Mouse (Mus musculus) ovary, adult 10 weeks (tissue): ENCODE results near the gene Dnmt3c. TPM values are rescaled to one million over a fixed set of nuclear protein-coding genes. Genes with fewer than 3 reads are reported as not detected.

Experiments
- polyA plus RNA-seq: library from polyadenylated mRNA; stranded (reverse); fragments of 350-450 nt; fragmentation: Illumina TruSeq; extraction: RNeasy Lipid Tissue Mini Kit (QIAGEN cat#74804); gene quantifications from one replicate; pipeline ENCODE4 v1.2.3, GENCODE M21; 2014

Gene Dnmt3c
- not detected for polyA plus RNA-seq

DNA sequence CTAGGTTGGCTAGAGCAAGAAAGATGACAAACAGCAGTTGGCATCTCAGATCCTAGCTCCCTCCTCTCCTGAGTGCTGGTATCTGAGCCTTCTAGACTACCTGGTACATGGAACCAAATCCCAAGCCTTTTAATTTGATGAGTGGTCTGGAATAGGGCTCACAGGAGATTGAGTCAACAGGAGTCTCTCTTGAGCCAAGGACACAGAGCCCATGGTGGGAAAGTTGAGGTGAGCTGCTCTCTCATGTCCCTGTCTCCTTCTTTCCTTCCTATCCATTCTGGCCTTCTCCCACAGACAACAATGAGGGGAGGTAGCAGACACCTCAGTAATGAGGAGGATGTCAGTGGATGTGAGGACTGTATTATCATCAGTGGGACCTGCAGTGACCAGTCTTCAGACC lies at the start of gene Dnmt3c:
Gene Dnmt3c, plus strand, starts transcription at position 301 of the 400 bp plus-strand sequence.

DNA sequence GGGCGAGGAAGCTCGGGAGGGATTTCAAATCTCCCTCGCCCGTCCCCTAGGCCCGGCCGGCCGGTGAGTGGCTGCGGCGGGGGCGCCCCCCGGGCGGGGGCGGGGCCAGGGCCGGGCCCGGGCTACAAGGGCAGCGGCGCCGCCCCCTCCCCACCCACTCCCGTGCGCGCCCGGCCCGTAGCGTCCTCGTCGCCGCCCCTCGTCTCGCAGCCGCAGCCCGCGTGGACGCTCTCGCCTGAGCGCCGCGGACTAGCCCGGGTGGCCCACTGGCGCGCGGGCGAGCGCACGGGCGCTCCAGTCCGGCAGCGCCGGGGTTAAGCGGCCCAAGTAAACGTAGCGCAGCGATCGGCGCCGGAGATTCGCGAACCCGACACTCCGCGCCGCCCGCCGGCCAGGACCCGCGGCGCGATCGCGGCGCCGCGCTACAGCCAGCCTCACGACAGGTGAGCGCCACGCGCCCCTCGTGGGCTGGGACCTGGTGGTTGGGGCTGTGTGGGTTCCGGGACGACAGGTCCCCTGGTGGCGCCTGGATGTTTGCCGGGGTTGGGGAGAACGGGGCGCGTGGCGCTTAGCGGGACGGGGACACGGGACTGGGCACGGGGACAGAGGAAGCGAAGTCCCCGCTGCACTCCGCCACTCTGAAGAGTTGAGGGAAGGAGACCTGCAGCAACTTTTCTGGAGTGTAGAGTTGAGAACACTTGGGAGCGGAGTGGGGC lies 47.0 kb upstream of the Dnmt3c start, which contains the start of gene Dnmt3b:
Gene Dnmt3b, plus strand, starts transcription at position 153 of the 716 bp plus-strand sequence.

DNA sequence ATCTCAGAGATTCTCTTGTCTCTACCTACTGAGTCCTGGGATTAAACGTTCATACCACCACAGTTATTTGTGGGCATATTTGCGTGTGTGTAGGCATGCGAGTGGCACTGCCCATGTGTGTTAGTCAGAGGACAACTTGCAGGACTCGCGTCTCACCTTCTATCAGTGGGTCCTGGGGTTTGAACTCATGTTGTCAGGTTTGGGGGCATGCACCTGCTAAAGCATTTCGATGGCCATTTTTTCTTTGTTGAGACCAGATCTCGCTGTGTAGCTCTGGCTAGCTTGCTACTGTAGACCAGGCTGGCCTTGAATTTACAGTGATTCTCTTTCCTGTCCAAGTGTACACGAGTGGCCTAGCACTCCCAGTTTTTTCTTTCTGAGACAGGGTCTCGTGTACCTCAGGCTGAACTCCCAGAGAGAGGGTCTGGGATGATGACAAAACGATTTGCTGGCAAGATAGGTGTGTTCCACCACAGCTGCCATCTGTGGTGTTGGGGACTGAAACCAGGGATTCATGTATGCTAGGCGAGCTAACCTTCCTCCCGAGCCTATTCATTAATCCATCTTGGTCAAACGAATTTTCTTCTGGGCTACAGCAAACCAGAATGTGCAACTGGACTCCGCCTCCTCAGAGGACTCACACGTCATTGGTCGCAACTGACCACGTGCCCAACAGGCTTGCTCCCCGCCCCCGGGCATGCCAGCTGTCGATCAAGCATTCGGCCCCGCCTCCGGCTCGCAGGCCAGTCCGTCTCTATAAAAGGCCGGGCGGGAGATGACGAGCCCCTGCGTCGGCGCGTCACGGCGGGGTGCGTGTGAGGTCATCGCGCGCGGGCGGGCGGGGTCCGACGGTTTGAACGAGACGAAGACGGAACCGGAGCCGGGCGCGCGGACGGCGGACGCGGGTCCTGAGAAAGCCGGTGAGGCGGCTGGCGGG lies 44.3 kb downstream of the Dnmt3c start, which contains the start of gene Mapre1:
Gene Mapre1, plus strand, starts transcription at position 775 of the 937 bp plus-strand sequence.

Other genes with a start within 250 kb of the Dnmt3c start
- not detected for gene 4930404H24Rik, start 203.9 kb upstream of the Dnmt3c start, polyA plus RNA-seq
- gene Nol4l, start 166.7 kb upstream of the Dnmt3c start, polyA plus RNA-seq = 7.2 TPM
- gene Commd7, start 63.9 kb upstream of the Dnmt3c start, polyA plus RNA-seq = 10.5 TPM
- gene Dnmt3b, start 47.2 kb upstream of the Dnmt3c start, polyA plus RNA-seq = 3.4 TPM
- 678 TPM for gene Mapre1, start 44.6 kb downstream of the Dnmt3c start, polyA plus RNA-seq
- gene Efcab8, start 83.3 kb downstream of the Dnmt3c start, polyA plus RNA-seq = not detected
- not detected for gene Sun5, start 174.4 kb downstream of the Dnmt3c start, polyA plus RNA-seq
- gene Bpifb2, start 178.4 kb downstream of the Dnmt3c start, polyA plus RNA-seq = not detected
- not detected for gene Bpifb6, start 203.7 kb downstream of the Dnmt3c start, polyA plus RNA-seq
- gene Bpifb3, start 221.6 kb downstream of the Dnmt3c start, polyA plus RNA-seq = not detected
- 23.9 TPM for gene Bpifb4, start 241.6 kb downstream of the Dnmt3c start, polyA plus RNA-seq